Mouse (Mus musculus): ENCODE data around the gene Vgll2. TPM values are rescaled to one million over a fixed set of nuclear protein-coding genes. Genes with fewer than 3 reads are reported as not detected.

Vgll2 gene
- polyA plus RNA-seq (2015; fragmentation: Nextera tagmentation; extraction: Ambion mirVana) = 0.15 and 1.3 TPM in 2 replicates

DNA sequence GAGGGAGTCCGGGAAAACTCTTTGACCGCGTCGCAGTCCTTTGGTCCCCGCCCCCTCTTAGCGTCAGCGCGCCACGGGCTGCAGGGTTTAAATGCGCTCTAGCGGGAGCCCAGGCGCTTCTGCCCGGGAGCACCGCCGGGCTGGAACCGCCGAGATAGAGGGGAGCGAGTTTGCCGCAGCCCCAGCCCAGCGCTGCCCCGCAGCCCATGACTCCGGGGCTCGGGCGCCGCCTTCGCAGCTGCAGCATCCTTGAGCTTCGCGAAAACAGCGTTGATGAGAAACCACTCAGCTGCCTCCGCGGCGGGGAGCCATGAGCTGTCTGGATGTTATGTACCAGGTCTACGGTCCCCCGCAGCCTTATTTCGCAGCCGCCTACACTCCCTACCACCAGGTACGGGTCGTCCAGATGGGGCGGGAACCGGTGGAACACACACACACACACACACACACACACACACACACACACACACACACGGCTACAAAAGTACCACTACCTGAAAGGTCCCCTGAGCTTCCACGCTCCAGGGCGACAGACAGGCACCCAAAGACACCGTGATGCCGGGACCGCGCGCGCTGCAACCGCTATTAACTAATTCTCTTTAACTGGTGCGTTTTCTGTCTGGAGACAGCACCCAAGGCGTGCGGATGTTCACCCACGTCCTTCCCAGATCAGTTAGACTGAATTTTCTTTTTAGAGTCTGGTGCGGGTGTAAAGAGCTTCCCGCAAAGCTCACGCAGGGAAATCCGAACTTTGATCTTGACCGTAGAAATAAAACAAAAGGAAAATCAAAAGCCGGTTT, at the start of gene Vgll2:
Gene Vgll2 (plus strand): TSS at position 90 of the 800 bp plus-strand sequence.
- WGBS = under 1% methylated on average over 60 of the region's 60 CpGs
- Histone ChIP-seq H3K27me3 (replicated peaks; ENCODE audit: control insufficient read depth, insufficient read depth, low read length) (peaks cover 61% of the 10 kb centered on the region), H3K4me3 (ENCODE audit: low read length) (peak within 1 kb of the TSS; percentile 54), H3K9ac (ENCODE audit: low read depth, low read length) (peak within 1 kb of the TSS; percentile 57), H3K4me1 (ENCODE audit: control insufficient read depth, insufficient read depth, low read depth, low read length) (peaks cover 17% of the 10 kb centered on the region), H3K4me2 (ENCODE audit: low read length) (peak within 1 kb of the TSS; percentile 99), H3K9me3 (ENCODE audit: control insufficient read depth, low read length) (no peaks in the 10 kb centered on the region), H3K36me3 (ENCODE audit: control insufficient read depth, insufficient read depth, low read length) (no peaks in the 10 kb centered on the region), H3K27ac (ENCODE audit: low read depth, low read length) (no peak within 1 kb of the TSS)
- peak; percentile 86 for ATAC-seq

DNA sequence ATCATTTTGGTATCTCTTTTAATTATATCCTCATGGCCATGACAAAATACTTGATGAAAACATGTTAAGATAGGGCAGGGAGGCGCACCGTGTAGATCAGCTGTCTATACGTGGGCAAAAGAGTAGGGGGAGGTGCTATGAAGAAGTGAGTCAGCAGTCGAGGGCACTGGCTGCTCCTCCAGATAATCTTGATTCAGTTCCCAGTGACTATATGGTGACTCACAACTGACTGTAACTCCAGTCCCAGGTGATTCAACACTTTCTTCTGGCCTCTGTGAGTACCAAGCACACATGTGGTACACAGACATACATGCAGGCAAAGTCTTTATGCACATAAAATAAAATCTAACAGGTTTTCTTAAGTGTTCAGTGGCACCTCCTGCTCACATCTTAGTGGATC, 47.2 kb upstream of the Vgll2 start:
- Histone ChIP-seq H3K9ac (ENCODE audit: low read depth, low read length) (no peak overlapping the region), H3K4me3 (ENCODE audit: low read length) (no peak overlapping the region), H3K9me3 (ENCODE audit: control insufficient read depth, low read length) (no peaks in the 10 kb centered on the region), H3K4me2 (ENCODE audit: low read length) (no peak overlapping the region), H3K4me1 (ENCODE audit: control insufficient read depth, insufficient read depth, low read depth, low read length) (no peaks in the 10 kb centered on the region), H3K27ac (ENCODE audit: low read depth, low read length) (no peak overlapping the region), H3K27me3 (replicated peaks; ENCODE audit: control insufficient read depth, insufficient read depth, low read length) (no peaks in the 10 kb centered on the region), H3K36me3 (ENCODE audit: control insufficient read depth, insufficient read depth, low read length) (no peaks in the 10 kb centered on the region)
- ATAC-seq = no peak
- 79% methylated on average over 4 of the region's 4 CpGs for WGBS

DNA sequence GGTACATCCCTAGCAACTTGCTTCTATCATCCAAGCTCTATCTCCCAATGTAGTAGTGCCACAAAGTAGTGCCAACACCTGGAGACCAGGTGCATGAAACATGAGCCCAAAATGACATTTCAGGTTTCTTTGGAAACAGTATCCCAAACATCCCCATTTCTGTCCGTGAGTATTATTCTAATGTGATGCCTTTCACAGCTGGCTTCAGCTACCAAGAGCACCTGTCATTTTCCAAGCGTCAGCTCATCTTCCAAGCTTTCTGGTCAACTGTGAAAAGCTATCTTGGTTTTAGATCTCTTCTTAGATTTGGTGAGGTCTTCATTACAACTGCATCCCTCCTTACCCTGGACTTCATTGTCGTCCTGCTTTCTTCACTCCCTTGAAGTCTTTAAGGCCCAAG, 46.7 kb upstream of the Vgll2 start:
- no peak overlapping the region for H3K27ac ChIP-seq (ENCODE audit: low read depth, low read length)
- WGBS = 83% methylated on average over 3 of the region's 3 CpGs
- no peaks in the 10 kb centered on the region for H3K27me3 ChIP-seq (replicated peaks; ENCODE audit: control insufficient read depth, insufficient read depth, low read length)
- no peaks in the 10 kb centered on the region for H3K36me3 ChIP-seq (ENCODE audit: control insufficient read depth, insufficient read depth, low read length)
- no peaks in the 10 kb centered on the region for H3K4me1 ChIP-seq (ENCODE audit: control insufficient read depth, insufficient read depth, low read depth, low read length)
- no peak overlapping the region for H3K4me3 ChIP-seq (ENCODE audit: low read length)
- no peak for ATAC-seq
- H3K9me3 ChIP-seq (ENCODE audit: control insufficient read depth, low read length) = no peaks in the 10 kb centered on the region
- H3K4me2 ChIP-seq (ENCODE audit: low read length) = no peak overlapping the region
- H3K9ac ChIP-seq (ENCODE audit: low read depth, low read length) = no peak overlapping the region

DNA sequence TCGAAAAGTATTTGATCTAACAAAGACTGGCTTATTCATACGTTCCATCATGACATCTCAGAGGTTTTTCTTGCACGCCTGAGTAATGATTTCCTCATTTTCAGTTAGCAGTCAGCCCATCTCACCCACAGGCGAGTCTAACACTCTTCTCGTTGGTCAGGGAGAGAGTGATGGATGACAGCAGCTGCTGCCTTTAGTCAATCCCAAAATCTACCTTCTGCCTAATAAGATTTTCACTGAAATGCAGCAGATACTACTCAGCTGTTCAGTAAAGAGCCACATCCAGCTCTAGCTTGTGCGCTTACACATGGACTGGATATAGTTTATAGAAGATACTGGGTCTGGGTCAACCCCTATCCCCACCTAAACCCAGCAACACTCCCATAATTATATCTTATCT, 40.7 kb upstream of the Vgll2 start:
- H3K27me3 ChIP-seq (replicated peaks; ENCODE audit: control insufficient read depth, insufficient read depth, low read length) = no peaks in the 10 kb centered on the region
- H3K27ac ChIP-seq (ENCODE audit: low read depth, low read length) = no peak overlapping the region
- H3K9me3 ChIP-seq (ENCODE audit: control insufficient read depth, low read length) = no peaks in the 10 kb centered on the region
- ATAC-seq = no peak
- no peak overlapping the region for H3K4me3 ChIP-seq (ENCODE audit: low read length)
- no peak overlapping the region for H3K4me2 ChIP-seq (ENCODE audit: low read length)
- H3K36me3 ChIP-seq (ENCODE audit: control insufficient read depth, insufficient read depth, low read length) = no peaks in the 10 kb centered on the region
- H3K4me1 ChIP-seq (ENCODE audit: control insufficient read depth, insufficient read depth, low read depth, low read length) = no peaks in the 10 kb centered on the region
- WGBS = 73% methylated on average over 6 of the region's 6 CpGs
- H3K9ac ChIP-seq (ENCODE audit: low read depth, low read length) = no peak overlapping the region

DNA sequence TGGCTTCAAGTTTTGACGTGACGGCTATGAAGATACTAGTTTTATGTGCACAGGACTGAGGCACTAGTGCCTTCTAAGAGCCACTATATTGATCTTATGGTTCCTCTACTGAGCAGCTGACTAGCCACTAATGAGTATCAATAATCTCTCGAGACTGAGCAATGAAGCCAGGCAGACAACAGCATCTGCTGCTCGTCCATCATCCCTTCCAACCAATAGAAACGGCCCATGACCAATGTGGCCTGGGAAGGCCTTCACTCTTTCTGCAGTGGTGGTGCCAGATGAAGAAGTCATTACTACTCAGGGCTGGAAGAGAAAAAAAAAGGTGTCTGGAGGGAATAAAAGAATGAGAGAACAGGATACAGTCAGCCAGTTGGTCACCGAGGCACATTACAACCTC, 39.9 kb upstream of the Vgll2 start:
- no peak overlapping the region for H3K4me3 ChIP-seq (ENCODE audit: low read length)
- H3K27me3 ChIP-seq (replicated peaks; ENCODE audit: control insufficient read depth, insufficient read depth, low read length) = no peaks in the 10 kb centered on the region
- no peaks in the 10 kb centered on the region for H3K4me1 ChIP-seq (ENCODE audit: control insufficient read depth, insufficient read depth, low read depth, low read length)
- ATAC-seq = no peak
- H3K9ac ChIP-seq (ENCODE audit: low read depth, low read length) = no peak overlapping the region
- no peak overlapping the region for H3K4me2 ChIP-seq (ENCODE audit: low read length)
- H3K36me3 ChIP-seq (ENCODE audit: control insufficient read depth, insufficient read depth, low read length) = no peaks in the 10 kb centered on the region
- H3K27ac ChIP-seq (ENCODE audit: low read depth, low read length) = no peak overlapping the region
- 75% methylated on average over 6 of the region's 6 CpGs for WGBS
- no peaks in the 10 kb centered on the region for H3K9me3 ChIP-seq (ENCODE audit: control insufficient read depth, low read length)

DNA sequence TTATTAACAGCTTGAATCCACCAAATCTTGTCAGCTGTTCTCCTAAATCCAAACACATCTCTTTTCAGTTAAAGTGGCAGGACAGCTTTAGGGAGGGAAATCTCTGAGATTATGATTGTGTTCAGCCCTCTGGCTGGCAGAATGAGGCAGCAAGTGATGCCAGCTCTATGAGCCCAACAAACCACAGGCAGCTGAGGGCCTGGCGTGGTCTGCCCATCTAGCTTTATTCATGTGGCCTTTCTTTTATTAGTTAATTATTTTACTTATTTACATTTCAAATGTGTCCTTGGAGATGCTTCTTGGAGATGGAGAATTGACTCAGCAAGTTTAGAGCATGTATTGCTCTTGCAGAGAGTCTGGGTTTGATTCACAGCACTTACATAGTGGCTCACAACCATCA, 3.8 kb upstream of the Vgll2 start:
- Histone ChIP-seq H3K9me3 (ENCODE audit: control insufficient read depth, low read length) (no peaks in the 10 kb centered on the region), H3K36me3 (ENCODE audit: control insufficient read depth, insufficient read depth, low read length) (no peaks in the 10 kb centered on the region), H3K4me1 (ENCODE audit: control insufficient read depth, insufficient read depth, low read depth, low read length) (peaks cover 13% of the 10 kb centered on the region), H3K4me3 (ENCODE audit: low read length) (no peak overlapping the region), H3K27ac (ENCODE audit: low read depth, low read length) (no peak overlapping the region), H3K9ac (ENCODE audit: low read depth, low read length) (no peak overlapping the region), H3K27me3 (replicated peaks; ENCODE audit: control insufficient read depth, insufficient read depth, low read length) (peaks cover 28% of the 10 kb centered on the region), H3K4me2 (ENCODE audit: low read length) (no peak overlapping the region)
- no peak for ATAC-seq
- WGBS = 42% methylated on average over 1 of the region's 1 CpGs

DNA sequence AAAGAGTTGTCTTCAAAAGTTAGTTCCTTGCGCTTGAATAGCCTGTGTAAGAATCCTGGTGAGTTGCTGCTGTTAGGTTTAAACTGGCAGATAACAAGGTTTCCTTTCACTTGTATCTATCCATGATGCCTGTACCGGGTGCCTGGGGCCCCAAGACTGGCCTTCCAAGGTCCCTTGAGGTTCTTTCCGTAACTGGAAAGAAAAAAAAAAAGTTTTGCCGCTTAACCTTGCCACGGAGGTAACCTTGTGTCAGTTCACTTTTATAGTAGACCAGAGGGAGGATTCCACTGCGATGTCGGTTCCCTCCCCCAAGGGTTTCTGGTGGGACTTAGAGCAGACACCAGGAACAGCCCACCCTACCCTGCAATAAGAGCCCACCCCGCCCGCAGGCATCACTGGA, 1.1 kb upstream of the Vgll2 start:
- H3K27ac ChIP-seq (ENCODE audit: low read depth, low read length) = no peak overlapping the region
- WGBS = 3% methylated on average over 9 of the region's 9 CpGs
- peaks cover 51% of the 10 kb centered on the region for H3K27me3 ChIP-seq (replicated peaks; ENCODE audit: control insufficient read depth, insufficient read depth, low read length)
- H3K9ac ChIP-seq (ENCODE audit: low read depth, low read length) = no peak overlapping the region
- ATAC-seq = no peak
- H3K36me3 ChIP-seq (ENCODE audit: control insufficient read depth, insufficient read depth, low read length) = no peaks in the 10 kb centered on the region
- no peak overlapping the region for H3K4me2 ChIP-seq (ENCODE audit: low read length)
- no peaks in the 10 kb centered on the region for H3K9me3 ChIP-seq (ENCODE audit: control insufficient read depth, low read length)
- no peak overlapping the region for H3K4me3 ChIP-seq (ENCODE audit: low read length)
- H3K4me1 ChIP-seq (ENCODE audit: control insufficient read depth, insufficient read depth, low read depth, low read length) = peaks cover 13% of the 10 kb centered on the region

DNA sequence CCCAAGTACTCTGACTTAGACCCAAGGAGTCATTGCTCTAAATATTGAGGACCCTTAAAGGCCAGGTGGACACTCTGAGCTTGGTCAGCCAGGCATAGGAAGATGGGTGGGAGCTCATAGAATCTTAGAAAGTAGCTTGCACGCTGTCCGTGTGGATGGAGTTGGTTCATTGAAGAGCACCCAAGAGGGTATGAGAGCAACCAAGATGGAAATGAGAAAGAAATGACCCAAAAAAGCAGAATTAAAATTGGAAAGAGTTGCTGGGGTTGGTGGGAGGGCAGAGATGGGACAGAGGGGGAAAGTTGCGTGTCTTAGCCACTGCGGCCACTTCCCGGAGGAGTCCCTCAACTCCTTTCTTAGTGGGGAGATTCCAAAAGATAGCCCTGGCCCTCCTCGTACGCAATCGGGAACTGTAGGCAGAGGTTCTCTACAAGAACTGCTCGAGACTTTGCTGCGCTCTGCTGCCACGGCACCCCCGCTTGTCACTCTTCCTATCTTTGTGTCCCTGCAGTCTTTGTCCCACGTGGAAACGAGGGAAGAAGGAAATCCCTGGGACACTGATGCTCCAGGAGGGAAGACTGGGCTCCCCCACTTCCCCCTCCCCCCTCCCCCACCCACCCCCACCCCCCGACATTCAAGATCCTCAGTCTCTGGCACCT, 437 bp upstream of the Vgll2 start:
- Histone ChIP-seq H3K4me1 (ENCODE audit: control insufficient read depth, insufficient read depth, low read depth, low read length) (peaks cover 13% of the 10 kb centered on the region), H3K4me3 (ENCODE audit: low read length) (peak overlapping the region; percentile 54), H3K36me3 (ENCODE audit: control insufficient read depth, insufficient read depth, low read length) (no peaks in the 10 kb centered on the region), H3K9ac (ENCODE audit: low read depth, low read length) (no peak overlapping the region; the same call in 1 of the 2 replicates), H3K27ac (ENCODE audit: low read depth, low read length) (no peak overlapping the region), H3K9me3 (ENCODE audit: control insufficient read depth, low read length) (no peaks in the 10 kb centered on the region), H3K27me3 (replicated peaks; ENCODE audit: control insufficient read depth, insufficient read depth, low read length) (peaks cover 54% of the 10 kb centered on the region), H3K4me2 (ENCODE audit: low read length) (peak overlapping the region; percentile 99)
- ATAC-seq = peak; percentile 61
- WGBS = under 1% methylated on average over 14 of the region's 15 CpGs

DNA sequence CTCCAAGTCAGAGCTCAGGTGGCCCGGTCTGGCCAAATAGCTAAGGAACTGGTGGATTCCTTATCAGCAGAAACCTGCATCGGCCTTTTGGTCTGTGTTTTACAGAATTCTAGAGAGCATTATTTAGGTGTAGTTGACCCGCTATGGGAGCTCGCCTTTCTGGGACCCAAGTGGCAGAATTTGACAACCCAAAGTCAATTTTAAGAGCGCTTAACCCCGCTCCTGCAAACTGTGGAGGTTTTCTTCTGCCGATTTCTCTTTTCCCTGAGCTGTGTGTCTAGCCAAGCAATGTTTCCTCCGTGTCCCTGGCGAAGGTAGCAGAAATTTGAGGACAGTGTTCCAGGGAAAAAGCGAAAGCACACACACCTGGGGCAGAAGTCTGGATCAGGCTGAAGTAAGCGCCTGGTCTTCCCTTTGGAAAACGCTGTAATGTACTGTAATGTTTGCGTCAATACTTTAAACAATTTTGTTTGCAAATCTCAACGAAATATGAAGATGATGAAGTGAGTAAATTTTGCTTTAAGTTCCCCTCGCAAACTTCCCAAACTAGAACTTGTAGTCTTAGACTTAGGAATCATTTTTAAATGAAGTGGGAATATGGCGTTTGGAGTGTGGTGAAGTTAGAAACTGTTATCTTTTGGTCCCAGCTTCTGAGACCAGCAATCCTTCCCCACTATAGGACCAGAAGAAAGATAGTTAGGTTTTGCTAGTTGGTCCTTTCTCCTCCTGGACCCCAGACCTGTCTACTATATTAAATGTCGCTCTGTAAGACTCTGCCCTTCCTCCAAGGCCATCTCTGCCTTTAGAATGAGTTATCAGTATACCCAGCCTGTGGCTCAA, 1.1 kb downstream of the Vgll2 start:
- peak overlapping the region; percentile 99 for H3K4me2 ChIP-seq (ENCODE audit: low read length)
- H3K27me3 ChIP-seq (replicated peaks; ENCODE audit: control insufficient read depth, insufficient read depth, low read length) = peaks cover 63% of the 10 kb centered on the region
- H3K4me1 ChIP-seq (ENCODE audit: control insufficient read depth, insufficient read depth, low read depth, low read length) = peaks cover 21% of the 10 kb centered on the region
- no peak overlapping the region for H3K27ac ChIP-seq (ENCODE audit: low read depth, low read length)
- H3K4me3 ChIP-seq (ENCODE audit: low read length) = peak overlapping the region; percentile 54
- no peaks in the 10 kb centered on the region for H3K36me3 ChIP-seq (ENCODE audit: control insufficient read depth, insufficient read depth, low read length)
- no peak for ATAC-seq
- no peaks in the 10 kb centered on the region for H3K9me3 ChIP-seq (ENCODE audit: control insufficient read depth, low read length)
- 2% methylated on average over 17 of the region's 17 CpGs for WGBS
- no peak overlapping the region for H3K9ac ChIP-seq (ENCODE audit: low read depth, low read length)
